Mouse (Mus musculus) left cerebral cortex, postnatal 25 days (tissue): ENCODE data around the gene Pom121l12. TPM values are rescaled to one million over a fixed set of nuclear protein-coding genes. Genes with fewer than 3 reads are reported as not detected.

Experiments used
- DNase-seq, 2 experiments: peaks; one replicate each; pipeline ENCODE4 v3.0.0; 2022; ENCODE audit warnings: low spot score in 2 of 2, mixed read lengths in 1 of 2
- intact Hi-C: fragments of 180-260 bp; cut with DNase I; formaldehyde crosslinking; loops from one replicate; pipeline ENCODE4 v1.15.1; 2025
- total RNA-seq, 2 experiments: library from RNA; stranded (reverse); gene quantifications; 2 replicates each; pipeline ENCODE4 v1.2.3; 2021

The Pom121l12 gene
- total RNA-seq, result not detected

DNA sequence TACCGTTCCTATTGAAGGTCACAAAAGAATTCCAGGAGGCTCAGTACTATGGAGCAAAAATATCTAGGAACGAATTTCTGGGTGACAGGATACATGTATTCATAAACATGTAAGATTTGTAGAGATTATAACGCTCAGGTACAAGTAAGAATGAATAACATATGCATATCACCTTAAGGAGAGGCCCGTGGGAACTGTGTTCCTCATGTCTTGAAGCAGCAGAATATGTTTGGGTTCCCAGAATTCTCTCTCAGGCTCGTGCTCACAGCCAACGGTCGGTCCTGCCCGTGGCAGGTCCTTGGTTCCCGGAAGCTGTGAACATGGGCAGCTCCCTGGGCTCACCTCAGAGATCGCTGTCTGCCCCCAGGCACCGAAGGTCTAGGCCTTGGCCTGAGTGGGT is at the start of gene Pom121l12:
Gene Pom121l12, plus strand, starts transcription at position 301 of the 400 bp plus-strand sequence.
- no peak for DNase-seq
- intact Hi-C loops, result no loop called here

DNA sequence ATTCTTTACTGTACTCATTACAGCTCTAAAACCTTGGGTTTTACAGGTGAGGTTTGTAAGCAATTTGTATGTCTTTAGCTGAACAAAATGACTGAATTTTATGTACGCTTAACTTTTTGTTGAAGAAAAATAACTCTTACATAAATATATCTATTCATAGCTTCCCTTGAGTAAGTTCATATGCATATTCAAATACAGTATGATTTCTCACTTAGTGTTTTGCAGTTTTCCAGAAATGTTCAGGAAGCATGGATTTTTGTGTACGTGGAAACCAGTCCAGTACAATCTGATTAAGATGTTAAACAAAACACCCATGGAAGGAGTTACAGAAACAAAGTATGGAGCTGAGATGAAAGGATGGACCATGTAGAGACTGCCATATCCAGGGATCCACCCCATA is 12.8 kb downstream of the Pom121l12 start:
- peak in 1 of 2 experiments; percentile 33 for DNase-seq

More for the DNA sequence above, 12.8 kb downstream of the Pom121l12 start:
- intact Hi-C loops, result no loop called here
